Mouse (Mus musculus) ovary, postnatal 10 days (tissue): ENCODE results near the gene Sox8.

Experiments used
- DNase-seq: peaks from one replicate; pipeline ENCODE4 v3.0.0; 2022; ENCODE audit warnings: low spot score

Gene Sox8

GRCm38 (mm10) chr17:25555666-25556629 lies 14.5 kb downstream of the Sox8 start:
- no peak for DNase-seq

DNA sequence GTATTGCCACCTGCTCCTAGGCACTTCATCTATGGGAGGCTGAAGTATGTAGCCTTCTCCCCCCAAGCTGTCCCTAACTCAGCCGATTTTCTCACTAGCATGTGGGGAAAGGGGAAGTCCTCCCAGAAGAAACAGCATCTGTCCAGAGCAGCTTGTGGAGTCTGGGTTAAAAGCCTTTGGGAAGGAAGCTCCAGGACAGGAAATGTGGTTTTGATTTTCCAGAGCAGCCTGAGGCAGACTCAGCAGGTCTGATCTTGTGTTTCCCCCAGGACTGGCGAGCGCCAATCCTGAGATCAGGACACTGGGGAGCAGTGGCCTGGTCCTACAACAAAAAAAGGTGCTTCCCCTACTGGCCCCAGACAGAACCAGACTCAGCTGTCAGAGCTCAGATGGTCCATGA lies 15.3 kb downstream of the Sox8 start:
- no peak for DNase-seq

DNA sequence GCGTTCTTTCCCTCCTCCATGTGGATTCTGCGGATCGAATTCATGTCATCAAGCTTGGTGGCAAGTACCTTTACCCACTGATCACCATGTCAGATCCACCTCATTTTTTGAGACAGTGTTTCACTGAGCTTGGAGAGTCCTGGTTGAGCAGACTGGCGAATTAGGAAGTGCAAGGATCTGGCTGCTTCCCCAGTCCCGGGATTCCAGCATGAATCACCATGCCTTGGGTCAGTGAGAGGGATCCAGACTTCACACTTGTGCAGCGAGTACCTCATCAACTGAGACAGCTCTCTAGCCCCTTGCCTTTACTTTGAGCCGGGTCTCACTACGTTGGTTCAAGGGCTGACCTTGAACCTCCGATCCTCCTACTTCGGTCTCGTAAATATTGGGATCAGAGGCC lies 19.2 kb downstream of the Sox8 start:
- no peak for DNase-seq

DNA sequence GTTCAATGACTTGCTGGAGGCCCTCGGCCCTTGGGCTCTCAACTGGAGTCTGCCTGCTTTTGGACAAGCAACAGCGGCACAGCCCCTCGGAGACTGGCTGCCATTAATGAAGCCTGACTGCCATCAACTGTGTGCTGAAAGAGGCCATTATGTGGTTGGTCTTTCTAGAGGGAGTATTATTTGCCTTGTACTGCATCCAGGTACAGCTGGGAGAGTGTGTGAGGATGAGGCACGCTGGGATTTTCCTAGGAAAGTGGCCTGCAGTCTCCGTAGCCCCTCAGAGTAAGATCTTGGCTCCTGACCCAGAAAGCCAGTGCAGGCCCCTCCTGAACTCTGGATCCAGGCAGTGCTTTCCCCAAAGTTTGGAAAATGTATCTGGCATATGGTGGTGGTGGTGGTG lies 20.5 kb downstream of the Sox8 start:
- no peak for DNase-seq

- no peak for DNase-seq
Observed at GRCm38 (mm10) chr17:25547026-25547425, 23.5 kb downstream of the Sox8 start.

- no peak for DNase-seq
Observed at GRCm38 (mm10) chr17:25541768-25542167, 28.7 kb downstream of the Sox8 start.

GRCm38 (mm10) chr17:25540731-25541130 lies 29.8 kb downstream of the Sox8 start:
- no peak for DNase-seq

DNA sequence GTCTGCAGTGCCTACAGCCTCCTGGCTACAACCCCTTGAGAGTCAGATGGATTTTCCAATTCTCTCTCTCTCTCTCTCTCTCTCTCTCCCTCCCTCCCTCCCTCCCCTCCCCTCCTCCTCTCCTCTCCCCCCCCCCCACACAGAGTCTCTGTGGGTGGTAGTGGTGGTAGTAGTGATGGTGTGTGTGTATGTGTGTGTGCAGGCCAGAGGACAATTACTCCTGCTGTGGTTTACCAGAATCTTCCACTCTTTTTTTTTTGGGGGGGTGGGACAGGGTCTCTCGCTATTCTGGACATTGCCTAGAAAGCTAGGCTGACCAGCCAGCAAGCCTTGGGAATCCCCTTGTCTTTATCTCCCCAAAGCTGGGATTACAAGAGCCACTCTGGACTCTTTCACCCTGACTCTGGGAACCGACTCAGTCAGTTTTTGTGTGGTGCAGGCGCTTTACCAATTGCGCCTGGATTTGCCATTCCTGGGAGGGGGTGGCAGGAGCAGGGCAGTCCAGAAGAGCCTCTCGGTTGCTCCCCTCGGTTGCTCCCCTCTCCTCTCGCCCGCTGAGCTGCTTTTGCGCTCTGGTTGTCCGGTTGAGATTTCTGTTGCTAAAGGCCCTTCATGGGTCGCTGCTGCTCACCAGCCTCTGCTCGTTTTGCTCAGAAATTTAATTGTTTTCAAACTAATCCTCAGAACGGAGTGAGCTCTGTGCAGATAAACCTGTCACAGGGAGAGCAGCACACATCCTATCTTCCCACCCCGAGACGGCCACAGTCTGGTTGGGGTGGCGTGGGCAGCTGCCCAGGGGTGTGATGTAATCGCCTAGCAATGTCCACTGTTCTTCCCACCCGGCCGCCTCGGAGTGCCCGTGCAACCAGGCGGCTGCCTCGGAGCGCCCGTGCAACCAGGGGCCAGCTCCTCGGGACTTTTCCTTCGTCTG lies 31.3 kb downstream of the Sox8 start:
- no peak for DNase-seq

- DNase-seq, result no peak
Observed at GRCm38 (mm10) chr17:25530357-25531022, 40.0 kb downstream of the Sox8 start.

DNA sequence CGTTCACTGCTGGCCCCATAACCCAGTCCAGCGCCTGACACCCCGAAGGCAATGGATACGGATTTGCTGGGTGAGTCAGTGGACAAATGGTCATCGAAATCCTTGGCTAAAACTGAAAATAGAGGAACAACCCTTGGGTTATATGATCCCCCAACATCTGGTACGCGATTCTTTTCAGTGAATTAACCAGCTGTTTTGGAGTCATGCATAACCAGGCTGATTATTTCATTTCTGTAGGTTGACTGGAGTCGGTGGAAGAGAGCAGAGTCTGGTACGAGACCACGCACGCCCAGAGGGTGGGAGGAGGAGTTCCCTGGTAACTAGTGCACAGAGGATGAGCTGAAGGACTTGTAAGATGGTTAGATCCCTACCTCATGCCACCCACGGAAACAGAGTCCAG lies 48.4 kb downstream of the Sox8 start:
- DNase-seq, result no peak

DNA sequence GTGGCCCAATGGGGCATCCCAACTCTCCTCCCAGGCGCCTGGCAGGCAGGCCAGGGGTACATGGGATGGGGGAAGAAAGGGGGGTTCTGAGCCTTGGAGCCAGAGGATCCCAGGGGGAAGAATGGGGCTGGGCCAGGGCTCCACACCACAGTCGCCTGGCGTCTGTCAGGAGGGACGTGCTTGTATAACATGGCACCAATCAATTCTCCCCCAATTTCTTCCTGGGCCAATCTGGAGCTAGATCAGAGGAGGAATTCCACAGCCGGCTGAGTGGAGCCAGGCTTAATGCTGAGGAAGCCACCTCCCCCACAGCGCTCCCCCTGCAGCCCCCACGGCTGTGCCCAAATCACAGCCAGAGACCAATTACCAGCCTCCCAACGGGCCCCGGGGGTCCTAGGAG lies 50.0 kb downstream of the Sox8 start:
- DNase-seq, result no peak

DNA sequence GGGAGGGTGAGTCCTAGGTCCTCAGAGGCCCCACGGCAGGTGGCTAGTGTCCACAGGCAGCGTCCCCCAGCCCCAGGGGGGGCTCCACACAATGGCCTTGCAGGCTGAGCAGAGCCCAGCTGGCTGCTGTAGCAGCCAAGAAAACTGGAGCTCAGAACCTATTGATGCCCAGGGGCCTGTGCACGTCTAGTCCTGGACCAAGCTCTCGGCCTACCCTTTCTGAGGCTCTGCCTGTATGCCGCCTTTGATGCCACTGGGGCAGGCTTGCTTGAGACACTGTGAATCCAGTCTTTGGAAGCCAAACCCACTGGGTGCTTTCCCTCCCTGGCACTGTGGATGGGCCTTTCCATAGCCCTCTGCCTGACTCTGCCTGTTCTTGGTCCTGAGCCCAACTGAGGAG lies 51.0 kb downstream of the Sox8 start:
- DNase-seq, result no peak

GRCm38 (mm10) chr17:25518144-25518543 lies 52.3 kb downstream of the Sox8 start:
- no peak for DNase-seq

- no peak for DNase-seq
Observed at GRCm38 (mm10) chr17:25516315-25516714, 54.2 kb downstream of the Sox8 start.
